Mouse (Mus musculus) small intestine, adult 2 months (tissue): ENCODE results near the gene Sept11. TPM values are rescaled to one million over a fixed set of nuclear protein-coding genes. Genes with fewer than 3 reads are reported as not detected.

Experiments used
- H3K27ac ChIP-seq: fragments of 200-500 bp; 2 replicates; pipeline ENCODE4 v1.5.1; 2012; ENCODE audit warnings: low read depth, low read length, control low read depth, inconsistent platforms; ENCODE audit not compliant: insufficient read depth
- H3K27me3 ChIP-seq: fragments of 200-500 bp; 2 replicates; pipeline ENCODE4 v1.6.1; 2012; ENCODE audit warnings: mild to moderate bottlenecking, moderate library complexity, low read length, inconsistent platforms; ENCODE audit not compliant: control insufficient read depth, insufficient read depth
- H3K36me3 ChIP-seq: fragments of 200-500 bp; 2 replicates; pipeline ENCODE4 v1.6.1; 2012; ENCODE audit warnings: mild to moderate bottlenecking, low read length, control low read depth, inconsistent platforms; ENCODE audit not compliant: control insufficient read depth, insufficient read depth
- H3K4me1 ChIP-seq: fragments of 200-500 bp; 2 replicates; pipeline ENCODE4 v1.6.1; 2012; ENCODE audit warnings: low read length, inconsistent platforms, mixed read lengths; ENCODE audit not compliant: control insufficient read depth, insufficient read depth, insufficient read length
- H3K4me3 ChIP-seq: fragments of 200-500 bp; 2 replicates; pipeline ENCODE4 v1.5.1; 2012; ENCODE audit warnings: low read depth, mild to moderate bottlenecking, control low read depth, inconsistent platforms, low read length, moderate library complexity
- CTCF ChIP-seq: fragments of 200-500 bp; IDR thresholded peaks from 2 replicates; pipeline ENCODE4 v1.5.1; 2012; ENCODE audit warnings: low read depth, mild to moderate bottlenecking, control low read depth, inconsistent platforms, low read length, moderate library complexity, mixed read lengths; ENCODE audit not compliant: insufficient replicate concordance, insufficient read length; ENCODE audit errors: extremely low read depth
- POLR2A ChIP-seq: fragments of 200-500 bp; IDR thresholded peaks from 2 replicates; pipeline ENCODE4 v1.6.1; 2012; ENCODE audit warnings: low read depth, mild to moderate bottlenecking, control low read depth, inconsistent platforms, low read length, moderate library complexity
- WGBS: fragments of 180-500 bp; shearing (Covaris S2); methylation state at CpG from one replicate; pipeline ENCODE4 v1.1.7; 2018; 5-methylcytosine and 5-hydroxymethylcytosine counted together
- polyA plus RNA-seq: library from polyadenylated mRNA; depleted of rRNA; stranded (reverse); fragments of >200 nt; gene quantifications from 2 replicates; pipeline ENCODE4 v1.2.3, GENCODE M21; 2012; rRNA removed

Sept11 gene
- polyA plus RNA-seq, 1 experiment = 12.9 TPM

DNA sequence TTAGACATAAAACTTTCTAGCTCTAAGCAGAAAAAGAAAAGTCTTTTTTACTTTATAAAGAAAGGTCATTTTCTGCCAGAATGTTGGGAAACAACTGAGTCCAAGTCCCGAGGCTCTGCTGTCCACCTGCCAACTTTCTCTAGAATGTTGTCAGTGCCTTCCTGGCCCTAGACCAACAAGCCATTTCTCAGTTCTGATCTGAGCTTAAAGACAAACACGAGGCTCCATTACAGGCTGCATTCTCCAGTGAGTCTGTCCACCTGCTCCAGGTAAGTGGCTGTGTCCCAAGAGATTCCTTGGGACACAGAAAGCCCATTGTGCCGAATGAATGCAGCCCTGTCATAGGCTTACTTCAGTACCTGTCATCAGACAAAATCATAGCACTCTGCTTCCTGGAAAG, 128.4 kb downstream of the Sept11 start:
- 19% methylated on average over 3 of the region's 3 CpGs for WGBS
- Histone ChIP-seq H3K27ac (no peak overlapping the region), H3K27me3 (no peaks in the 10 kb centered on the region), H3K4me1 (peaks cover 2% of the 10 kb centered on the region; the same call in 1 of the 2 replicates), H3K4me3 (no peak overlapping the region), H3K36me3 (no peaks in the 10 kb centered on the region)
- TF ChIP-seq POLR2A = no peak
- no peak for TF ChIP-seq CTCF

DNA sequence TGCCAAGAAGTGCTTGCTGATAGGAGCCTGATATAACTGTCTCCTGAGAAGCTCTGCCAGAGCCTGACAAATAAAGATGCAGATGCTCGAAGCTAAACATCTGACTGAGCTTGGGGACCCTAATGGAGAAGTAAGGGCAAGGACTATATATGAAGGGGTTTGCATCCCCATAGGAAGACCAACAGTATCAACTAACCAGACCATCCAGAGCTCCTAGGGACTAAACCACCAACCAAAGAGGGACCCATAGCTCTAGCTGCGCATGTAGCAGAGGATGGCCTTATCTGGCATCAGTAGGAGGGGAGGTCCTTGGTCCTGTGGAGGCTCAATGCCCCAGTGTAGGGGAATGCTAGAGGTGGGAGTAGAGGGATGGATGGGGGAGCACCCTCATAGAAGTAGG, 131.3 kb downstream of the Sept11 start:
- TF ChIP-seq CTCF (no peak), POLR2A (no peak)
- H3K27me3 ChIP-seq = no peaks in the 10 kb centered on the region
- 91% methylated on average over 2 of the region's 2 CpGs for WGBS

More for the DNA sequence above, 131.3 kb downstream of the Sept11 start:
- no peak overlapping the region for H3K27ac ChIP-seq
- H3K4me1 ChIP-seq = peaks cover 2% of the 10 kb centered on the region; the same call in 1 of the 2 replicates
- no peak overlapping the region for H3K4me3 ChIP-seq
- H3K36me3 ChIP-seq = no peaks in the 10 kb centered on the region

Other genes with a start within 250 kb of the Sept11 start
- gene Sowahb, start 48.4 kb upstream of the Sept11 start, polyA plus RNA-seq = 15.4 and 33.6 TPM in 2 replicates
- 36.8 and 117 TPM in 2 replicates for gene Ccni, start 113.1 kb downstream of the Sept11 start, polyA plus RNA-seq
- not detected in 2 replicates for gene 2010109A12Rik, start 113.1 kb downstream of the Sept11 start, polyA plus RNA-seq
- gene Ccng2, start 173.8 kb downstream of the Sept11 start, polyA plus RNA-seq = 13.6 and 149 TPM in 2 replicates